Mouse (Mus musculus): ENCODE results near the gene Defb21. TPM values are rescaled to one million over a fixed set of nuclear protein-coding genes. Genes with fewer than 3 reads are reported as not detected.

The Defb21 gene
- polyA plus RNA-seq, 1 experiment from 2014 or later, result not detected

DNA sequence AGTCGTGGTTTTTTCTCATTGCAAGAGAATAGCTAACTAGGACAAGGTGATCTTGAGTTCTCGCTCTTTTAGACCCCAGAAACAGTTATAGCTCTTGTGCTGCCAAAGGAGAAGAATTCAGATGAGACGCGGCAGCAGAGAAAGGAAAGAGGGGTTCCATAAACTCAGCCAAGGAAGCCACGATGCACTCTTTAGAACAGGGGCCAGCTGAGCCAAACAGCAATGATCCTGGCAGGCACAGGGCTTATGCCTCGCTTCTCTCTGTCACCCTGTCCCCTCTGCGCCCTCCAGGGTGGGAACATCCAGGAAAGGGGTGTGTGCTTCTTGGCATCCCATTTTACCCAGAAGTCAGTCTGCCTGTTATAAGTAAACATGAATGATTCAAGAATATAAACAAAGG is 26.8 kb downstream of the Defb21 start, which contains the start of gene Defb45:
Defb45 (minus strand) TSS at position 101 of the 400 bp plus-strand sequence.
- H3K4me1 ChIP-seq (ENCODE audit: insufficient read depth), result no peaks in the 10 kb centered on the region
- ATAC-seq (no peak), DNase-seq (no peak)
- no peak within 1 kb of the TSS for H3K4me2 ChIP-seq (ENCODE audit: low read depth, low read length)
- no peak within 1 kb of the TSS for H3K4me3 ChIP-seq (ENCODE audit: low read depth, low read length)
- H3K36me3 ChIP-seq (replicated peaks; ENCODE audit: insufficient read depth, low read length), result no peaks in the 10 kb centered on the region
- no peaks in the 10 kb centered on the region for H3K9me3 ChIP-seq (ENCODE audit: low read length)
- no peaks in the 10 kb centered on the region for H3K27me3 ChIP-seq (ENCODE audit: insufficient read depth, low read length)
- H3K27ac ChIP-seq (ENCODE audit: low read depth), result no peak within 1 kb of the TSS
- no peak within 1 kb of the TSS for H3K9ac ChIP-seq (replicated peaks)
- WGBS (ENCODE audit: insufficient replicate concordance), result 64% methylated on average over 7 of the region's 7 CpGs
- TF ChIP-seq EP300 (IDR thresholded peaks at IDR 0.05; ENCODE audit: low read depth), result no peak
- TF ChIP-seq CTCF (IDR thresholded peaks at IDR 0.05; ENCODE audit: low read depth), result no peak

DNA sequence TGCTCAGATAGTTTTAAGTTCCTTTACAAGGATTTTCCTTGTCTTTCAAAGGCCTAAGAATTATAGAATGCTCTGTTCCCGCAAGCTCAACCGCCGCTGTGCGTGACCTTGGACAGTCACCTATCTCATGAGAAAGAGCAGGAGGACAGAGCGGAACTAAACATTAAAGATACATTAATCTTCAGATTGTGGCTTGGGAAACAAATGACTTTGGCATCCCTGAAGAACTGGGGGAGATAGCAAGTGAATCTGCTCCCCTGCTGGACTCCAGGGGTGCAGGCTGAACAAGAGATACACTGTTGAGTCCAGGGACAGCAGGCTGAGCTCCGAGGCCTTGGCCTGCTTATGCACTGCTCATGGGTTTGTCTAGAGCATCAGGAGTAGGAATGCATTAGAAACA is 27.5 kb downstream of the Defb21 start:
- TF ChIP-seq EP300 (IDR thresholded peaks at IDR 0.05; ENCODE audit: low read depth) (no peak), CTCF (IDR thresholded peaks at IDR 0.05; ENCODE audit: low read depth) (no peak)
- no peak overlapping the region for H3K9ac ChIP-seq (replicated peaks)
- no peaks in the 10 kb centered on the region for H3K36me3 ChIP-seq (replicated peaks; ENCODE audit: insufficient read depth, low read length)
- ATAC-seq (no peak), DNase-seq (no peak)
- H3K4me1 ChIP-seq (ENCODE audit: insufficient read depth), result no peaks in the 10 kb centered on the region
- H3K4me3 ChIP-seq (ENCODE audit: low read depth, low read length), result no peak overlapping the region
- H3K27ac ChIP-seq (ENCODE audit: low read depth), result no peak overlapping the region
- WGBS (ENCODE audit: insufficient replicate concordance), result 72% methylated on average over 6 of the region's 6 CpGs
- H3K27me3 ChIP-seq (ENCODE audit: insufficient read depth, low read length), result no peaks in the 10 kb centered on the region
- no peaks in the 10 kb centered on the region for H3K9me3 ChIP-seq (ENCODE audit: low read length)
- no peak overlapping the region for H3K4me2 ChIP-seq (ENCODE audit: low read depth, low read length)

DNA sequence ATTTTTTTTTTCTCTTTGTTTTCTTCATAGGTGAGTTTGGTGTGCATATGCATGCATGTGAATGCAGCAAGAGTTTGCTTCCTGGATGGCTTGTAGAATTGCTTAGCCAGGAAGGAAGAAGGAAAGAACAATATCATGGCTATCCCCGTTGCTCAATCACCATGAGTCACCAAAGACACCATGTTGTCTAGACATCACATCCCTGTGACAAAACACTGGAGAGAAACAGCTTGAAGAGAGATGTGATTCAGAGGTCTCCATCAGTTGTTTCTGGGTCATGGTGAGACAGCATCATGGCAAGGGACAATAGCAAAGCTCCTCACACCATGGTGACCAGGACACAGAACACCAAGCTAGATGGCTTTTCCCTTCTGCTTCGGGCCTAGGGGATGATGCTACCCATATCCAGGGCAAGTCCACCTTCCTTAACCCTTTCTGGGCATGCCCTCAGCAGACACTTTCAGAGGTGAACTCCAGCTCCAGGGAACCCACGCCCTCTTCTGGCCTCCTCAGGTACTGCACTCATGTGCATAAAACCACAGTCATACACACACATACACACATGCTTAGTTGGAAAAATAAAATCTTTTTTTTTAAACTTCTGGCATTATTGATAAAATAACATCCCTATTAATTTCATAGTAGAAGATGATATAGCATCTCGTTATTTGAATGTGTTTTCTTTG is 28.9 kb downstream of the Defb21 start:
- H3K27ac ChIP-seq (ENCODE audit: low read depth), result no peak overlapping the region

DNA sequence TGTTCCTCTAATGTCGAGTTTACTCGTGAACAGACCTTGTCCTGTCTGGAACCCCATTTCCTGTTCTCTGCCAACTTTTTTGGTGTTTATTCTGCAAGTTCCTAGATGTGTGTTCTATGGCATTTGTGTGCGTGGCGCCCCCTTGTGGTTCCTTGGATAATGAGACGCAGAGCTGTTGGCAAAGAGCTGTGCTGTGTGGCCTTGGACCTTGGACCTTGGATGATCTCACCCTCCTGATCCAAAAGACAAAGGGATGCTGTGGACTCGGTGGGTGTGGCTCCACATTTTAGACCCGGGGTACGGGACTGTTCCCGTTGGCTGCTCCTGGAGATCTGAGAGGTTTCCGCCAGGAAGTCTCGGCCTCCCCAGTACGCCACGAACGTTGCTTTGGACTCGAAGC is 31.5 kb downstream of the Defb21 start, which contains the start of gene Defb36:
Defb36 (plus strand) TSS at position 271 of the 400 bp plus-strand sequence.
- Histone ChIP-seq H3K36me3 (replicated peaks; ENCODE audit: insufficient read depth, low read length) (no peaks in the 10 kb centered on the region), H3K27me3 (ENCODE audit: insufficient read depth, low read length) (no peaks in the 10 kb centered on the region), H3K4me3 (ENCODE audit: low read depth, low read length) (no peak within 1 kb of the TSS), H3K9me3 (ENCODE audit: low read length) (no peaks in the 10 kb centered on the region), H3K4me1 (ENCODE audit: insufficient read depth) (no peaks in the 10 kb centered on the region), H3K4me2 (ENCODE audit: low read depth, low read length) (no peak within 1 kb of the TSS), H3K9ac (replicated peaks) (no peak within 1 kb of the TSS), H3K27ac (ENCODE audit: low read depth) (no peak within 1 kb of the TSS)
- WGBS (ENCODE audit: insufficient replicate concordance), result 73% methylated on average over 15 of the region's 15 CpGs
- no peak for ATAC-seq
- TF ChIP-seq CTCF (IDR thresholded peaks at IDR 0.05; ENCODE audit: low read depth), result peak; percentile 60
- no peak for TF ChIP-seq EP300 (IDR thresholded peaks at IDR 0.05; ENCODE audit: low read depth)
- DNase-seq, result peak; percentile 58

More for the DNA sequence above, 28.9 kb downstream of the Defb21 start:
- no peaks in the 10 kb centered on the region for H3K4me1 ChIP-seq (ENCODE audit: insufficient read depth)
- H3K9me3 ChIP-seq (ENCODE audit: low read length), result no peaks in the 10 kb centered on the region
- H3K4me3 ChIP-seq (ENCODE audit: low read depth, low read length), result no peak overlapping the region
- no peaks in the 10 kb centered on the region for H3K27me3 ChIP-seq (ENCODE audit: insufficient read depth, low read length)
- no peak overlapping the region for H3K9ac ChIP-seq (replicated peaks)
- TF ChIP-seq EP300 (IDR thresholded peaks at IDR 0.05; ENCODE audit: low read depth), result no peak
- TF ChIP-seq CTCF (IDR thresholded peaks at IDR 0.05; ENCODE audit: low read depth), result peak; percentile 44
- H3K36me3 ChIP-seq (replicated peaks; ENCODE audit: insufficient read depth, low read length), result no peaks in the 10 kb centered on the region
- WGBS (ENCODE audit: insufficient replicate concordance), result 52% methylated on average over 4 of the region's 4 CpGs
- ATAC-seq, result no peak
- DNase-seq, result no peak
- H3K4me2 ChIP-seq (ENCODE audit: low read depth, low read length), result no peak overlapping the region

DNA sequence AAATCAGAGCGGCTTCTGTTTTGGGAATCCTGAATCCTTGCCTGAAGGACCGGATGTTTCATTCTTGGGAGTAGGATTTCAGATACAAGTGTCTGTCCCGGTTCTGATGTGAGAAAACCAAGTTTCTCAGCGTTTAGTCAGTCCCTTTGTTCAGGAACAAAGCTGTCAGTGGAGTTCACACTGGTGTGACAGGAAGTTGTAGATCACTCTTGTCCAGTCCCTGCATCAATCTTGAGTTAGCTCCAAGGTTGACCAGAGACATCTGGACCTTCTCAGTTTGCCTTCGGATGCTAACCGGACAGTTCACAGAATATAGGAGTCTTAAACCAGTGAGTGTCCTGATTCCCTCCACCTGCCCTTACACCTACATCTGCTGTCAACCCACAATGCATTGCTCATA is 35.2 kb downstream of the Defb21 start:
- Histone ChIP-seq H3K36me3 (replicated peaks; ENCODE audit: insufficient read depth, low read length) (no peaks in the 10 kb centered on the region), H3K27ac (ENCODE audit: low read depth) (no peak overlapping the region), H3K4me2 (ENCODE audit: low read depth, low read length) (no peak overlapping the region), H3K4me3 (ENCODE audit: low read depth, low read length) (no peak overlapping the region), H3K4me1 (ENCODE audit: insufficient read depth) (no peaks in the 10 kb centered on the region), H3K9ac (replicated peaks) (no peak overlapping the region), H3K9me3 (ENCODE audit: low read length) (no peaks in the 10 kb centered on the region), H3K27me3 (ENCODE audit: insufficient read depth, low read length) (no peaks in the 10 kb centered on the region)
- TF ChIP-seq CTCF (IDR thresholded peaks at IDR 0.05; ENCODE audit: low read depth) (no peak), EP300 (IDR thresholded peaks at IDR 0.05; ENCODE audit: low read depth) (no peak)
- WGBS (ENCODE audit: insufficient replicate concordance), result 43% methylated on average over 6 of the region's 6 CpGs
- DNase-seq (no peak), ATAC-seq (no peak)

DNA sequence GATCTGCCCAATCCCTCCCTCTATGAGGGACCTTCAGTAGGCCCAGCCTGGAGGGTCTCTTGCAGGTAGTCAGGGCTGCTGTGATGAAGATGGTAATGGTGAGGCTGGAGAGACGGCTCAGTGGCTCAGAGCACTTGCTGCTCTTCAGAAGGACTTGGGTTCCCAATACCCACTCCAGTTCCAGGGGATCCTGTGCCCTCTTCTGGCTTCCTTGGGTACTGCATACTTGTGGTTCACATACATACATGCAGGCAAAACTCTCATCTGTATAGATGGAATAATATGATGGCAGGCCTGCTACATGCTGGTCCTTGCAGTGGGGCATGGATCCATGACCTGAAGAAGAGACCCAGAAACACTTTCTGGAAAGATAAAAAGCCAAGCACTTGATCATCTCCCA is 36.2 kb downstream of the Defb21 start:
- no peak overlapping the region for H3K4me3 ChIP-seq (ENCODE audit: low read depth, low read length)
- H3K27ac ChIP-seq (ENCODE audit: low read depth), result no peak overlapping the region
- DNase-seq (no peak), ATAC-seq (no peak)
- WGBS (ENCODE audit: insufficient replicate concordance), result 72% methylated on average over 1 of the region's 1 CpGs
- H3K9ac ChIP-seq (replicated peaks), result no peak overlapping the region
- H3K9me3 ChIP-seq (ENCODE audit: low read length), result no peaks in the 10 kb centered on the region
- H3K36me3 ChIP-seq (replicated peaks; ENCODE audit: insufficient read depth, low read length), result no peaks in the 10 kb centered on the region
- TF ChIP-seq EP300 (IDR thresholded peaks at IDR 0.05; ENCODE audit: low read depth) (no peak), CTCF (IDR thresholded peaks at IDR 0.05; ENCODE audit: low read depth) (peak; percentile 14; the same call in 1 of the 2 replicates)
- H3K27me3 ChIP-seq (ENCODE audit: insufficient read depth, low read length), result no peaks in the 10 kb centered on the region
- H3K4me1 ChIP-seq (ENCODE audit: insufficient read depth), result no peaks in the 10 kb centered on the region
- no peak overlapping the region for H3K4me2 ChIP-seq (ENCODE audit: low read depth, low read length)

Measured in liver, postnatal 0 days (tissue).